Mouse (Mus musculus): Measurements from ENCODE around the gene Dclk2. TPM values are rescaled to one million over a fixed set of nuclear protein-coding genes. Genes with fewer than 3 reads are reported as not detected.

The Dclk2 gene
- polyA plus RNA-seq, 1 experiment from 2014 or later: 32.5 TPM

- no peaks in the 10 kb centered on the region for H3K4me1 ChIP-seq (replicated peaks; ENCODE audit: control insufficient read depth, insufficient read depth, low read length)
- H3K4me3 ChIP-seq (ENCODE audit: low read depth, low read length): no peak overlapping the region
- 43% methylated on average over 6 of the region's 6 CpGs for WGBS
- ATAC-seq (ENCODE audit: low FRiP score): no peak
- DNase-seq (ENCODE audit: low spot score): peak; percentile 54
- H3K36me3 ChIP-seq (ENCODE audit: control insufficient read depth, insufficient read depth, low read length): no peaks in the 10 kb centered on the region
- H3K27ac ChIP-seq (ENCODE audit: low read depth, low read length): no peak overlapping the region
- no peaks in the 10 kb centered on the region for H3K9me3 ChIP-seq (ENCODE audit: control insufficient read depth, low read length)
- no peak overlapping the region for H3K9ac ChIP-seq (ENCODE audit: low read depth, low read length)
- H3K27me3 ChIP-seq (ENCODE audit: control insufficient read depth, insufficient read depth, low read length): no peaks in the 10 kb centered on the region
- no peak overlapping the region for H3K4me2 ChIP-seq (replicated peaks; ENCODE audit: low read depth, low read length)
Measured at GRCm38 (mm10) chr3:86796716-86797115, 123.9 kb downstream of the Dclk2 start.

GRCm38 (mm10) chr3:86793720-86794191 lies 126.9 kb downstream of the Dclk2 start:
- Histone ChIP-seq H3K4me1 (replicated peaks; ENCODE audit: control insufficient read depth, insufficient read depth, low read length) (no peaks in the 10 kb centered on the region), H3K27me3 (ENCODE audit: control insufficient read depth, insufficient read depth, low read length) (no peaks in the 10 kb centered on the region), H3K27ac (ENCODE audit: low read depth, low read length) (no peak overlapping the region), H3K36me3 (ENCODE audit: control insufficient read depth, insufficient read depth, low read length) (no peaks in the 10 kb centered on the region), H3K4me2 (replicated peaks; ENCODE audit: low read depth, low read length) (no peak overlapping the region), H3K4me3 (ENCODE audit: low read depth, low read length) (no peak overlapping the region), H3K9ac (ENCODE audit: low read depth, low read length) (no peak overlapping the region), H3K9me3 (ENCODE audit: control insufficient read depth, low read length) (no peaks in the 10 kb centered on the region)
- WGBS: 50% methylated on average over 1 of the region's 1 CpGs
- DNase-seq (ENCODE audit: low spot score) (no peak), ATAC-seq (ENCODE audit: low FRiP score) (no peak)

GRCm38 (mm10) chr3:86793264-86793663 lies 127.4 kb downstream of the Dclk2 start:
- no peak for DNase-seq (ENCODE audit: low spot score)
- Histone ChIP-seq H3K4me1 (replicated peaks; ENCODE audit: control insufficient read depth, insufficient read depth, low read length) (no peaks in the 10 kb centered on the region), H3K36me3 (ENCODE audit: control insufficient read depth, insufficient read depth, low read length) (no peaks in the 10 kb centered on the region), H3K9ac (ENCODE audit: low read depth, low read length) (no peak overlapping the region), H3K4me3 (ENCODE audit: low read depth, low read length) (no peak overlapping the region), H3K4me2 (replicated peaks; ENCODE audit: low read depth, low read length) (no peak overlapping the region), H3K27me3 (ENCODE audit: control insufficient read depth, insufficient read depth, low read length) (no peaks in the 10 kb centered on the region), H3K27ac (ENCODE audit: low read depth, low read length) (no peak overlapping the region), H3K9me3 (ENCODE audit: control insufficient read depth, low read length) (no peaks in the 10 kb centered on the region)
- 80% methylated on average over 4 of the region's 4 CpGs for WGBS
- no peak for ATAC-seq (ENCODE audit: low FRiP score)

- Histone ChIP-seq H3K9me3 (ENCODE audit: control insufficient read depth, low read length) (no peaks in the 10 kb centered on the region), H3K36me3 (ENCODE audit: control insufficient read depth, insufficient read depth, low read length) (no peaks in the 10 kb centered on the region)
Measured at GRCm38 (mm10) chr3:86789752-86790151, 130.9 kb downstream of the Dclk2 start.

GRCm38 (mm10) chr3:86788711-86789110 lies 131.9 kb downstream of the Dclk2 start:
- WGBS: 41% methylated on average over 6 of the region's 6 CpGs
- no peaks in the 10 kb centered on the region for H3K4me1 ChIP-seq (replicated peaks; ENCODE audit: control insufficient read depth, insufficient read depth, low read length)
- peak overlapping the region; percentile 42; the same call in 1 of the 2 replicates for H3K27ac ChIP-seq (ENCODE audit: low read depth, low read length)
- no peaks in the 10 kb centered on the region for H3K27me3 ChIP-seq (ENCODE audit: control insufficient read depth, insufficient read depth, low read length)
- peak; percentile 87 for DNase-seq (ENCODE audit: low spot score)
- no peak overlapping the region for H3K9ac ChIP-seq (ENCODE audit: low read depth, low read length)
- H3K4me3 ChIP-seq (ENCODE audit: low read depth, low read length): no peak overlapping the region
- H3K36me3 ChIP-seq (ENCODE audit: control insufficient read depth, insufficient read depth, low read length): no peaks in the 10 kb centered on the region
- ATAC-seq (ENCODE audit: low FRiP score): peak; percentile 25; the same call in 1 of the 2 replicates
- H3K4me2 ChIP-seq (replicated peaks; ENCODE audit: low read depth, low read length): no peak overlapping the region
- H3K9me3 ChIP-seq (ENCODE audit: control insufficient read depth, low read length): no peaks in the 10 kb centered on the region

More at GRCm38 (mm10) chr3:86789752-86790151, 130.9 kb downstream of the Dclk2 start:
- Histone ChIP-seq H3K27ac (ENCODE audit: low read depth, low read length) (no peak overlapping the region), H3K9ac (ENCODE audit: low read depth, low read length) (no peak overlapping the region), H3K27me3 (ENCODE audit: control insufficient read depth, insufficient read depth, low read length) (no peaks in the 10 kb centered on the region), H3K4me1 (replicated peaks; ENCODE audit: control insufficient read depth, insufficient read depth, low read length) (no peaks in the 10 kb centered on the region), H3K4me2 (replicated peaks; ENCODE audit: low read depth, low read length) (no peak overlapping the region), H3K4me3 (ENCODE audit: low read depth, low read length) (no peak overlapping the region)
- no peak for DNase-seq (ENCODE audit: low spot score)
- WGBS: 85% methylated on average over 5 of the region's 5 CpGs
- no peak for ATAC-seq (ENCODE audit: low FRiP score)

GRCm38 (mm10) chr3:86787423-86788123 lies 133.1 kb downstream of the Dclk2 start:
- H3K4me2 ChIP-seq (replicated peaks; ENCODE audit: low read depth, low read length): no peak overlapping the region
- no peak overlapping the region for H3K4me3 ChIP-seq (ENCODE audit: low read depth, low read length)
- H3K27ac ChIP-seq (ENCODE audit: low read depth, low read length): peak overlapping the region; percentile 20; the same call in 1 of the 2 replicates
- no peaks in the 10 kb centered on the region for H3K27me3 ChIP-seq (ENCODE audit: control insufficient read depth, insufficient read depth, low read length)
- ATAC-seq (ENCODE audit: low FRiP score) (no peak; the same call in 1 of the 2 replicates), DNase-seq (ENCODE audit: low spot score) (no peak)
- WGBS: 91% methylated on average over 10 of the region's 10 CpGs
- no peaks in the 10 kb centered on the region for H3K4me1 ChIP-seq (replicated peaks; ENCODE audit: control insufficient read depth, insufficient read depth, low read length)
- no peaks in the 10 kb centered on the region for H3K36me3 ChIP-seq (ENCODE audit: control insufficient read depth, insufficient read depth, low read length)
- H3K9ac ChIP-seq (ENCODE audit: low read depth, low read length): no peak overlapping the region
- no peaks in the 10 kb centered on the region for H3K9me3 ChIP-seq (ENCODE audit: control insufficient read depth, low read length)

- H3K4me1 ChIP-seq (replicated peaks; ENCODE audit: control insufficient read depth, insufficient read depth, low read length): no peaks in the 10 kb centered on the region
- H3K27ac ChIP-seq (ENCODE audit: low read depth, low read length): no peak overlapping the region
- ATAC-seq (ENCODE audit: low FRiP score) (0 out of 2 replicates have a peak, but pooled peaks have one; percentile 31), DNase-seq (ENCODE audit: low spot score) (no peak)
- H3K9me3 ChIP-seq (ENCODE audit: control insufficient read depth, low read length): no peaks in the 10 kb centered on the region
- no peak overlapping the region for H3K4me3 ChIP-seq (ENCODE audit: low read depth, low read length)
- H3K36me3 ChIP-seq (ENCODE audit: control insufficient read depth, insufficient read depth, low read length): no peaks in the 10 kb centered on the region
- no peaks in the 10 kb centered on the region for H3K27me3 ChIP-seq (ENCODE audit: control insufficient read depth, insufficient read depth, low read length)
- no peak overlapping the region for H3K9ac ChIP-seq (ENCODE audit: low read depth, low read length)
- 75% methylated on average over 11 of the region's 11 CpGs for WGBS
- H3K4me2 ChIP-seq (replicated peaks; ENCODE audit: low read depth, low read length): no peak overlapping the region
Measured at GRCm38 (mm10) chr3:86786845-86787351, 133.8 kb downstream of the Dclk2 start.

- WGBS: 91% methylated on average over 12 of the region's 12 CpGs
- Histone ChIP-seq H3K27me3 (ENCODE audit: control insufficient read depth, insufficient read depth, low read length) (no peaks in the 10 kb centered on the region), H3K9ac (ENCODE audit: low read depth, low read length) (no peak overlapping the region), H3K4me1 (replicated peaks; ENCODE audit: control insufficient read depth, insufficient read depth, low read length) (no peaks in the 10 kb centered on the region), H3K27ac (ENCODE audit: low read depth, low read length) (no peak overlapping the region), H3K4me2 (replicated peaks; ENCODE audit: low read depth, low read length) (no peak overlapping the region), H3K4me3 (ENCODE audit: low read depth, low read length) (no peak overlapping the region), H3K36me3 (ENCODE audit: control insufficient read depth, insufficient read depth, low read length) (no peaks in the 10 kb centered on the region), H3K9me3 (ENCODE audit: control insufficient read depth, low read length) (no peaks in the 10 kb centered on the region)
- no peak for DNase-seq (ENCODE audit: low spot score)
- ATAC-seq (ENCODE audit: low FRiP score): no peak
Measured at GRCm38 (mm10) chr3:86786280-86786679, 134.4 kb downstream of the Dclk2 start.

- H3K27ac ChIP-seq (ENCODE audit: low read depth, low read length): no peak overlapping the region
- no peak for DNase-seq (ENCODE audit: low spot score)
- no peak overlapping the region for H3K9ac ChIP-seq (ENCODE audit: low read depth, low read length)
- H3K4me1 ChIP-seq (replicated peaks; ENCODE audit: control insufficient read depth, insufficient read depth, low read length): no peaks in the 10 kb centered on the region
- H3K4me2 ChIP-seq (replicated peaks; ENCODE audit: low read depth, low read length): no peak overlapping the region
- H3K27me3 ChIP-seq (ENCODE audit: control insufficient read depth, insufficient read depth, low read length): no peaks in the 10 kb centered on the region
- ATAC-seq (ENCODE audit: low FRiP score): no peak
- WGBS: 79% methylated on average over 11 of the region's 11 CpGs
- H3K9me3 ChIP-seq (ENCODE audit: control insufficient read depth, low read length): no peaks in the 10 kb centered on the region
- H3K4me3 ChIP-seq (ENCODE audit: low read depth, low read length): no peak overlapping the region
- H3K36me3 ChIP-seq (ENCODE audit: control insufficient read depth, insufficient read depth, low read length): no peaks in the 10 kb centered on the region
Measured at GRCm38 (mm10) chr3:86784930-86785329, 135.7 kb downstream of the Dclk2 start.

Measured in hindbrain, embryonic 11.5 days (tissue).